Mouse (Mus musculus) forebrain, embryonic 11.5 days (tissue): Measurements from ENCODE around the gene Tas2r131. TPM values are rescaled to one million over a fixed set of nuclear protein-coding genes. Genes with fewer than 3 reads are reported as not detected.
"Not testable (repeated sequence)": the region's sequence is repeated elsewhere in the genome, so short reads cannot be mapped to it uniquely, and the experiment has no call there.

ENCODE experiments used
- ATAC-seq: fragments of 200-750 bp; cut with Nextera tagmentation; replicated peaks from 2 replicates; pipeline ENCODE4 v1.8.0; 2017; ENCODE audit warnings: moderate TSS enrichment; ENCODE audit not compliant: low FRiP score
- DNase-seq: peaks from one replicate; pipeline ENCODE4 v3.0.0-alpha.2; 2017; ENCODE audit warnings: low spot score
- H3K27ac ChIP-seq: fragments of 300-500 bp; sonication (generic); 2 replicates; pipeline ENCODE4 v1.5.1; 2014; ENCODE audit warnings: low read depth, low read length
- H3K27me3 ChIP-seq: fragments of 300-500 bp; sonication (generic); 2 replicates; pipeline ENCODE4 v1.6.1; 2014; ENCODE audit warnings: mild to moderate bottlenecking, low read length, mixed read lengths; ENCODE audit not compliant: control insufficient read depth, insufficient read depth
- H3K36me3 ChIP-seq: fragments of 300-500 bp; sonication (generic); 2 replicates; pipeline ENCODE4 v1.6.1; 2014; ENCODE audit warnings: mild to moderate bottlenecking, low read length, moderate library complexity, mixed read lengths; ENCODE audit not compliant: control insufficient read depth, insufficient read depth
- H3K4me1 ChIP-seq: fragments of 300-500 bp; sonication (generic); replicated peaks from 2 replicates; pipeline ENCODE4 v1.6.1; 2014; ENCODE audit warnings: low read length, mixed read lengths; ENCODE audit not compliant: control insufficient read depth, insufficient read depth
- H3K4me2 ChIP-seq: fragments of 300-500 bp; sonication (generic); 2 replicates; pipeline ENCODE4 v1.6.1; 2014; ENCODE audit warnings: low read depth, mild to moderate bottlenecking, low read length, moderate library complexity, mixed read lengths; ENCODE audit not compliant: severe bottlenecking
- H3K4me3 ChIP-seq: fragments of 300-500 bp; sonication (generic); 2 replicates; pipeline ENCODE4 v1.5.1; 2014; ENCODE audit warnings: low read depth, low read length
- H3K9ac ChIP-seq: fragments of 300-500 bp; sonication (generic); 2 replicates; pipeline ENCODE4 v1.6.1; 2014; ENCODE audit warnings: low read length
- H3K9me3 ChIP-seq: fragments of 300-500 bp; sonication (generic); 2 replicates; pipeline ENCODE4 v1.6.1; 2016; ENCODE audit warnings: low read length, mixed read lengths; ENCODE audit not compliant: control insufficient read depth
- WGBS: fragments of 180-500 bp; shearing (Covaris S2); extraction: QIAGEN DNeasy Blood & Tissue Kit; methylation state at CpG from one replicate; pipeline ENCODE4 v1.1.7; 2014; 5-methylcytosine and 5-hydroxymethylcytosine counted together
- polyA plus RNA-seq: library from polyadenylated mRNA; unstranded; fragments of >200 nt; fragmentation: Nextera tagmentation; extraction: Ambion mirVana; gene quantifications from 2 replicates; pipeline ENCODE4 v1.2.1, GENCODE M21; 2014

Tas2r131 gene
- polyA plus RNA-seq: not detected in 2 replicates

GRCm38 (mm10) chr6:132957819-132958218 is at the start of gene Tas2r131:
Gene Tas2r131 (minus strand): TSS chr6:132957919.
- Histone ChIP-seq H3K27ac (no peak within 1 kb of the TSS), H3K4me1 (no peaks in the 10 kb centered on the region), H3K9me3 (no peaks in the 10 kb centered on the region), H3K36me3 (no peaks in the 10 kb centered on the region), H3K9ac (no peak within 1 kb of the TSS), H3K4me3 (no peak within 1 kb of the TSS), H3K4me2 (no peak within 1 kb of the TSS), H3K27me3 (no peaks in the 10 kb centered on the region)
- WGBS: 67% methylated on average over 1 of the region's 1 CpGs
- DNase-seq: no peak
- ATAC-seq: no peak

GRCm38 (mm10) chr6:132980865-132981264 is 23.1 kb upstream of the Tas2r131 start, which contains the start of gene Tas2r109:
Gene Tas2r109 (minus strand): TSS chr6:132980965.
- DNase-seq: no peak
- Histone ChIP-seq H3K27ac (no peak within 1 kb of the TSS), H3K27me3 (no peaks in the 10 kb centered on the region), H3K9me3 (no peaks in the 10 kb centered on the region), H3K4me2 (no peak within 1 kb of the TSS), H3K9ac (no peak within 1 kb of the TSS), H3K4me1 (no peaks in the 10 kb centered on the region), H3K4me3 (no peak within 1 kb of the TSS), H3K36me3 (no peaks in the 10 kb centered on the region)
- whole genome bisulfite sequencing: 85% methylated on average over 2 of the region's 2 CpGs
- ATAC-seq: no peak

GRCm38 (mm10) chr6:132950802-132951201 is 6.9 kb downstream of the Tas2r131 start, which contains the start of gene Tas2r129:
Gene Tas2r129 (plus strand): TSS chr6:132951102.
- Histone ChIP-seq H3K9ac (no peak within 1 kb of the TSS), H3K9me3 (no peaks in the 10 kb centered on the region), H3K27me3 (no peaks in the 10 kb centered on the region), H3K36me3 (no peaks in the 10 kb centered on the region), H3K27ac (no peak within 1 kb of the TSS), H3K4me1 (no peaks in the 10 kb centered on the region), H3K4me2 (no peak within 1 kb of the TSS), H3K4me3 (no peak within 1 kb of the TSS)
- DNase-seq: no peak
- no peak for ATAC-seq
- 85% methylated on average over 2 of the region's 2 CpGs for WGBS

GRCm38 (mm10) chr6:132941376-132941775 is 16.3 kb downstream of the Tas2r131 start:
- not testable (repeated sequence) for H3K4me1 ChIP-seq, ATAC-seq

GRCm38 (mm10) chr6:132909351-132909750 is 48.4 kb downstream of the Tas2r131 start, which contains the start of gene Tas2r125:
Gene Tas2r125 (plus strand): TSS chr6:132909651.
- Histone ChIP-seq H3K27ac (no peak within 1 kb of the TSS), H3K9me3 (no peaks in the 10 kb centered on the region), H3K27me3 (no peaks in the 10 kb centered on the region), H3K4me1 (no peaks in the 10 kb centered on the region), H3K4me3 (no peak within 1 kb of the TSS), H3K4me2 (no peak within 1 kb of the TSS), H3K36me3 (no peaks in the 10 kb centered on the region), H3K9ac (no peak within 1 kb of the TSS)
- no peak for DNase-seq
- 79% methylated on average over 3 of the region's 3 CpGs for WGBS
- no peak for ATAC-seq

More at GRCm38 (mm10) chr6:132941376-132941775, 16.3 kb downstream of the Tas2r131 start:
- not testable (repeated sequence) for H3K9ac ChIP-seq, H3K27me3 ChIP-seq, H3K36me3 ChIP-seq, H3K9me3 ChIP-seq, H3K27ac ChIP-seq, H3K4me2 ChIP-seq, H3K4me3 ChIP-seq, DNase-seq

Other genes starting within 250 kb of the Tas2r131 start
- not detected in 2 replicates for gene Tas2r122, start 246.0 kb downstream of the Tas2r131 start, polyA plus RNA-seq
- gene Tas2r115, start 219.9 kb downstream of the Tas2r131 start, polyA plus RNA-seq: not detected in 2 replicates
- gene Tas2r124, start 203.2 kb downstream of the Tas2r131 start, polyA plus RNA-seq: not detected in 2 replicates
- not detected in 2 replicates for gene Tas2r102, start 195.8 kb downstream of the Tas2r131 start, polyA plus RNA-seq
- not detected in 2 replicates for gene Tas2r136, start 179.8 kb downstream of the Tas2r131 start, polyA plus RNA-seq
- gene Tas2r117, start 155.1 kb downstream of the Tas2r131 start, polyA plus RNA-seq: not detected in 2 replicates
- not detected in 2 replicates for gene Tas2r123, start 110.8 kb downstream of the Tas2r131 start, polyA plus RNA-seq
- gene Tas2r116, start 102.5 kb downstream of the Tas2r131 start, polyA plus RNA-seq: not detected in 2 replicates
- gene Tas2r110, start 89.9 kb downstream of the Tas2r131 start, polyA plus RNA-seq: not detected in 2 replicates
- gene Tas2r113, start 64.9 kb downstream of the Tas2r131 start, polyA plus RNA-seq: not detected in 2 replicates
- not detected in 2 replicates for gene Tas2r125, start 48.3 kb downstream of the Tas2r131 start, polyA plus RNA-seq
- gene Tas2r129, start 6.8 kb downstream of the Tas2r131 start, polyA plus RNA-seq: not detected in 2 replicates
- gene Tas2r109, start 23.0 kb upstream of the Tas2r131 start, polyA plus RNA-seq: not detected in 2 replicates
- not detected in 2 replicates for gene Tas2r103, start 79.2 kb upstream of the Tas2r131 start, polyA plus RNA-seq
- not detected in 2 replicates for gene Tas2r140, start 97.9 kb upstream of the Tas2r131 start, polyA plus RNA-seq
- gene Smim10l1, start 147.0 kb upstream of the Tas2r131 start, polyA plus RNA-seq: 59.8 and 70.4 TPM in 2 replicates